Mouse (Mus musculus): Measurements from ENCODE around the gene Cacybp. TPM values are rescaled to one million over a fixed set of nuclear protein-coding genes. Genes with fewer than 3 reads are reported as not detected.

Gene Cacybp
- polyA plus RNA-seq, 1 experiment from 2014 or later: 252 TPM

DNA sequence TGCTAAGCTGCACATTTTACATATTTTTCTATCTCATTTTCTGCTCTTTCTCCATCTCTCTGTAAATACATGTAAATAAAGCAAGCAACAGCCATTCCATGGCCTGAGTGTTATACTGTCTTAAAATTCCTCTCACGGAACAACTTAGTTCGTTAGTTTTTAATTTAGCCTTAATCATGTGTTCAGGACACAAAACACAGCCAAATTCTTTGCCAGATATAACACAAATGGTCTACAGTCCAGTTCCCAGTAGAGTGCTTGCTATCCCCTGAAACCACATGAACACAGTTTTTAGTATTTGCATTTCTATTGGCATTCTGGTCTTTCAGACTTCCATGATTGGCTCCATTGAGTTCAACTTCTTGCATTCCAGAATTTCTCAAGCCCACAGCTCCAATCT, 54.5 kb downstream of the Cacybp start:
- Histone ChIP-seq H3K4me2 (replicated peaks; ENCODE audit: low read depth, low read length) (no peak overlapping the region), H3K27ac (ENCODE audit: low read depth, low read length) (no peak overlapping the region), H3K4me1 (ENCODE audit: control insufficient read depth, insufficient read depth, low read length) (no peaks in the 10 kb centered on the region), H3K36me3 (ENCODE audit: control insufficient read depth, insufficient read depth, low read length) (no peaks in the 10 kb centered on the region), H3K9ac (ENCODE audit: low read depth, low read length) (no peak overlapping the region), H3K4me3 (ENCODE audit: low read length) (no peak overlapping the region), H3K9me3 (ENCODE audit: control insufficient read depth, low read length) (no peaks in the 10 kb centered on the region), H3K27me3 (ENCODE audit: control insufficient read depth, insufficient read depth, low read length) (no peaks in the 10 kb centered on the region)
- no peak for ATAC-seq (ENCODE audit: low FRiP score, low TSS enrichment)
- WGBS: 93% methylated on average over 2 of the region's 2 CpGs

DNA sequence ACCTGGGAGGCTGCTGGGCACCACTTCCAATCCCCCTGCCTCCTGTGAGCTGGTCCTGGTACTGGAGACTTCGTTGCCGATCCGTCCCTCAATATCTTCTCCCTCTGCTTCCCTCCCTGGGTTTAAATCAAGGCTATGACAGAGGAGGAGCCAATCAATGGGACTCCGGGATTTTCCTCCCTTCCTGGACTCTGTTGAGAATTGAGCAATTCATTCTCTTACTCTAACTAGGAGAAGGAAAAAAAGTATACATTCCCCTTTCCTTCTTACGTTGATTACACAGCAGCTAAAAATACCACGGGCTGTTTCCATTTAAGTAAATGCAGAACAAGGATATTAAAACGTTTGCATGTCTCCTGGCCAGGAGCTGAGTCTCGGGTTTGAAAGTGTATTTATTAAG, 59.2 kb downstream of the Cacybp start, which contains the start of gene Tnn:
Tnn (minus strand) TSS at position 101 of the 400 bp plus-strand sequence.
- no peak within 1 kb of the TSS for H3K27ac ChIP-seq (ENCODE audit: low read depth, low read length)
- H3K9me3 ChIP-seq (ENCODE audit: control insufficient read depth, low read length): no peaks in the 10 kb centered on the region
- WGBS: 66% methylated on average over 8 of the region's 8 CpGs
- H3K4me1 ChIP-seq (ENCODE audit: control insufficient read depth, insufficient read depth, low read length): no peaks in the 10 kb centered on the region
- no peaks in the 10 kb centered on the region for H3K36me3 ChIP-seq (ENCODE audit: control insufficient read depth, insufficient read depth, low read length)
- no peak within 1 kb of the TSS for H3K9ac ChIP-seq (ENCODE audit: low read depth, low read length)
- no peak within 1 kb of the TSS for H3K4me2 ChIP-seq (replicated peaks; ENCODE audit: low read depth, low read length)
- H3K4me3 ChIP-seq (ENCODE audit: low read length): no peak within 1 kb of the TSS
- ATAC-seq (ENCODE audit: low FRiP score, low TSS enrichment): no peak
- no peaks in the 10 kb centered on the region for H3K27me3 ChIP-seq (ENCODE audit: control insufficient read depth, insufficient read depth, low read length)

Other genes starting within 250 kb of the Cacybp start
- gene 4930523C07Rik, start 168.5 kb downstream of the Cacybp start, polyA plus RNA-seq (2014; fragmentation: Nextera tagmentation; extraction: Ambion mirVana): 23.3 and 28.5 TPM in 2 replicates
- 0.28 and 0.31 TPM in 2 replicates for gene Tnn, start 59.3 kb downstream of the Cacybp start, polyA plus RNA-seq (2014; fragmentation: Nextera tagmentation; extraction: Ambion mirVana)
- 250 and 358 TPM in 2 replicates for gene Mrps14, start 17.7 kb downstream of the Cacybp start, polyA plus RNA-seq (2014; fragmentation: Nextera tagmentation; extraction: Ambion mirVana)